Mouse (Mus musculus): ENCODE results near the gene Gm17490. TPM values are rescaled to one million over a fixed set of nuclear protein-coding genes. Genes with fewer than 3 reads are reported as not detected.

The Gm17490 gene
- not detected for polyA plus RNA-seq (2017; shearing (Covaris generic))

GRCm38 (mm10) chr2:11625890-11626289, at the start of gene Gm17490:
TSS of gene Gm17490 (minus strand) at chr2:11626264.

GRCm38 (mm10) chr2:11642451-11642941, 16.4 kb upstream of the Gm17490 start, which contains the start of gene Il2ra:
TSS of gene Il2ra (plus strand) at chr2:11642807.

GRCm38 (mm10) chr2:11604053-11604452, 22.0 kb downstream of the Gm17490 start, which contains the start of gene Rbm17:
TSS of gene Rbm17 (minus strand) at chr2:11604153.

Other genes with a start within 250 kb of the Gm17490 start
- 14.9 TPM for gene Pfkfb3, start 72.2 kb downstream of the Gm17490 start, polyA plus RNA-seq (2017; shearing (Covaris generic))
- 124 TPM for gene Rbm17, start 22.1 kb downstream of the Gm17490 start, polyA plus RNA-seq (2017; shearing (Covaris generic))
- 436 TPM for gene Il2ra, start 16.5 kb upstream of the Gm17490 start, polyA plus RNA-seq (2017; shearing (Covaris generic))
- gene Il15ra, start 79.0 kb upstream of the Gm17490 start, polyA plus RNA-seq (2017; shearing (Covaris generic)), result 22.9 TPM
- 75.4 TPM for gene Fbh1, start 151.3 kb upstream of the Gm17490 start, polyA plus RNA-seq (2017; shearing (Covaris generic))
- gene Ankrd16, start 151.6 kb upstream of the Gm17490 start, polyA plus RNA-seq (2017; shearing (Covaris generic)), result 72.6 TPM